Mouse (Mus musculus) forebrain, embryonic 15.5 days (tissue): ENCODE measurements at regions not wholly inside any gene's neighbourhood (a gene's known extent, or its start where the extent isn't known, plus 50 kb on each side); places are given as distances from the start of the nearest gene placed in this dataset.
"Not testable (repeated sequence)": the region's sequence is repeated elsewhere in the genome, so short reads cannot be mapped to it uniquely, and the experiment has no call there.

Experiments
- ATAC-seq: fragments of 200-750 bp; cut with Nextera tagmentation; replicated peaks from 2 replicates; pipeline ENCODE4 v1.8.0; 2017; ENCODE audit warnings: mild to moderate bottlenecking, moderate TSS enrichment, moderate library complexity
- H3K27ac ChIP-seq: fragments of 300-500 bp; sonication (generic); replicated peaks from 2 replicates; pipeline ENCODE4 v1.5.1; 2015; ENCODE audit warnings: mild to moderate bottlenecking, inconsistent platforms
- H3K27me3 ChIP-seq: fragments of 300-500 bp; sonication (generic); 2 replicates; pipeline ENCODE4 v1.6.1; 2015; ENCODE audit warnings: inconsistent platforms
- H3K36me3 ChIP-seq: fragments of 300-500 bp; sonication (generic); 2 replicates; pipeline ENCODE4 v1.6.1; 2015; ENCODE audit warnings: mild to moderate bottlenecking, inconsistent platforms
- H3K4me1 ChIP-seq: fragments of 300-500 bp; sonication (generic); 2 replicates; pipeline ENCODE4 v1.6.1; 2015; ENCODE audit warnings: inconsistent platforms
- H3K4me2 ChIP-seq: fragments of 300-500 bp; sonication (generic); replicated peaks from 2 replicates; pipeline ENCODE4 v1.6.1; 2015; ENCODE audit warnings: mild to moderate bottlenecking, inconsistent platforms
- H3K4me3 ChIP-seq: fragments of 300-500 bp; sonication (generic); 2 replicates; pipeline ENCODE4 v1.5.1; 2015; ENCODE audit warnings: mild to moderate bottlenecking, inconsistent platforms
- H3K9ac ChIP-seq: fragments of 300-500 bp; sonication (generic); replicated peaks from 2 replicates; pipeline ENCODE4 v1.6.1; 2015; ENCODE audit warnings: mild to moderate bottlenecking, inconsistent platforms
- H3K9me3 ChIP-seq: fragments of 300-500 bp; sonication (generic); 2 replicates; pipeline ENCODE4 v1.6.1; 2016; ENCODE audit warnings: inconsistent platforms
- WGBS: fragments of 180-500 bp; shearing (Covaris S2); methylation state at CpG from one replicate; pipeline ENCODE4 v1.1.7; 2015; ENCODE audit warnings: mixed read lengths; 5-methylcytosine and 5-hydroxymethylcytosine counted together

DNA sequence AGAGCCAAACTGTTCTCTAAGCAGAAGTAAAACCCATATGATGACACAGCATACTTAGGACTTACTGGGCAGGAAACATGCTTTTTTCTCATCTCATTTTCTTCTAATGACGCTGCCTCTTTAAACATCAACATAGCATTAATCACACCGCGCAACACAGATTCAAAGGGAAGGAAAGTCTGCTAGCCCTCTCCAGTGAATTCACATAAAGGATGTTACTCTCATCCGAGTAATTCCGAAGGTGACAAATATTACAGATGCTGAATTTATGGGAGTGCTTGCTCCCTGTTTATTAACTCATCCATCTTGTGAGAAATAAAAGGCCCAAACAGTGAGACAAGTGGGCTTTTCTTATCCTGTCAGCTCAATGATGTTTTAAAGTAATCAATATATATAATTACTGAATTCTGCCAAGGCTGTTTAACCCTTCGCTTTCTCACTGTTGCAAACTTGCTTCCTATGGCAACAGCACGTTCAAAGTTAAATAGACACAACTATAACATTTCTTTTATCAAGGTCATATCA is 1663.9 kb downstream of the Efna5 start:
- Histone ChIP-seq H3K9ac (no peak overlapping the region), H3K4me2 (no peak overlapping the region), H3K36me3 (no peaks in the 10 kb centered on the region), H3K4me3 (no peak overlapping the region), H3K9me3 (no peaks in the 10 kb centered on the region), H3K27me3 (no peaks in the 10 kb centered on the region), H3K27ac (no peak overlapping the region), H3K4me1 (no peaks in the 10 kb centered on the region)
- WGBS, result 71% methylated on average over 7 of the region's 7 CpGs
- no peak for ATAC-seq

DNA sequence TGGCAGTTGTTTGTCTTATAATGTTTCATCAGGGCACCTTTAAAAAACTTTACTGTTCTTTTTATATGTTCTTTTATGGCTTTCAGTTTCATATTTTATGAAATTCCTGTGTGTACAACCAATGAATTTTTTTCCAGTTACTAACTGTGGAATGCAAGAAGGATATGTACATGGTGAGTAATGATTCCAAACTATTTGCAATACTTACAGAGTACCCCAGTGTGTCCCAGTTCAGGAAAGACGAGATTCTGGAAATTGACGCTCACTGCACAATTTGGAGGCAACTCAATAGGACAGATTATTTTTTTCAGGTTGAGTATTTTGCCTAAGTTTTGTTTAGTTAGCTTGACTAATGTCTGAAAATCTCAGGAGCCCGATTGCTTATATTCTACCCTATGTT is 1676.8 kb downstream of the Efna5 start:
- Histone ChIP-seq H3K27ac (no peak overlapping the region), H3K9me3 (no peaks in the 10 kb centered on the region), H3K9ac (no peak overlapping the region), H3K4me1 (no peaks in the 10 kb centered on the region), H3K36me3 (no peaks in the 10 kb centered on the region), H3K27me3 (no peaks in the 10 kb centered on the region), H3K4me3 (no peak overlapping the region), H3K4me2 (no peak overlapping the region)
- 92% methylated on average over 3 of the region's 3 CpGs for WGBS
- ATAC-seq, result no peak

DNA sequence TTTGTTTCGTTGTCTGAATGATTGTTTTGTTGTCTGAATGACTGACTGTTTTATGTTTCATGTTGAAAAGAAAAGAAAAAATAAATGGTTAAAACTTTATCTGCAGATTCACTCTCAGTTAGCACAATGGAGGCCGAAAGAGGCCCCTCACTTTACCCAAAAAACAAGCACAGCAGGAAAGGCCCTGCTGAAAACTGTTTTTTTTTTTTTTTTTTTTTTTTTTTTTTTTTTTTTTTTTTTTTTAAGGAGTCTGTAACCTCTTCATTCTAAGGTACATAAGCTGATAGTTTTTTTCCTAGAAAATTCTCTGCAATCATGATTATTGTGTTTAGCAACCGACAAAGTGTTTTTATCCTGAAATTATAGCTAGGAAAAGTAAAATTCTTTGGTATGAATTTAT is 1693.2 kb downstream of the Efna5 start:
- H3K4me1 ChIP-seq, H3K36me3 ChIP-seq, H3K27ac ChIP-seq, H3K9me3 ChIP-seq, H3K4me3 ChIP-seq, H3K9ac ChIP-seq, H3K27me3 ChIP-seq, ATAC-seq, H3K4me2 ChIP-seq: not testable (repeated sequence)
- WGBS, result 75% methylated on average over 3 of the region's 3 CpGs

DNA sequence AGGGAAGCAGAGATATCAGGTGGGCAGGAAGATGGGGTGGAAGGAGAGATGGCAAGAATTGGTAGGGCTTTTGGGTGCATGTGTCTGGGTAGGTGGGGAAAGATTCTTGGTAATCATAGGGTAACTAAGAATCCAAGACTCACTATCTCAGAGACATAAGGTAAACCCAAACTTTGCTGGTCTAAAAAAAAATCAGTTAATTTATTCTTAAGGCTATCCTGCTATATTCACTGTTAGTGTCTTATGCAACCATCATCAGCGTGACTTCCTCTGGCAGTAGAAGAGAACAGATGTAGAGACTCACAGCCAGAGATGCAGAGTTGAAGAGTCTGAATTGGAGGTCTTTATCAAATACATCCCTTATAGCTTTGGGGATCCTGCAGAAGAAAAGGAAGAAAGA is 1704.5 kb downstream of the Efna5 start:
- H3K9me3 ChIP-seq, result no peaks in the 10 kb centered on the region
- H3K27ac ChIP-seq, result no peak overlapping the region
- no peaks in the 10 kb centered on the region for H3K4me1 ChIP-seq
- WGBS, result 79% methylated on average over 1 of the region's 1 CpGs
- no peaks in the 10 kb centered on the region for H3K36me3 ChIP-seq
- no peak overlapping the region for H3K4me2 ChIP-seq
- H3K4me3 ChIP-seq, result no peak overlapping the region
- no peak for ATAC-seq
- no peaks in the 10 kb centered on the region for H3K27me3 ChIP-seq
- H3K9ac ChIP-seq, result no peak overlapping the region

DNA sequence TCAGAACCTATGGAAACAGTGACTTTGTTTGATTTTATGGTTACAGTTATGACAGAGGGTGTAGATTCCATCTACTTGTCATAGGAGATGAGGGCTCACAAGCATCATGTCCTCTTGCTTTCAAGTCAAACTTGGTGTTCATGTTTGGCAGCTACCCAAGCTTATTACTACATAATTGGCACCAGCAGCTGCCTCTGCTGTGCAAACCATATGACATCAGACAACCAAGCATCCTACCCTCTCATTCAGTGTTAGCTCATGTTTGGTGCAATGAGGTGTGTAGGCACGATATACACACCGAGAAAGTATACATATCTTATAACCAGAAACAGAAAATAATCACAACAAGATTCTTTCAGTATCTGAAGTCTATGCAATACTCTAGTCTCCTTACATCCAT is 1721.7 kb downstream of the Efna5 start:
- Histone ChIP-seq H3K4me3 (no peak overlapping the region), H3K27me3 (no peaks in the 10 kb centered on the region), H3K4me2 (no peak overlapping the region), H3K9me3 (no peaks in the 10 kb centered on the region), H3K4me1 (no peaks in the 10 kb centered on the region), H3K36me3 (no peaks in the 10 kb centered on the region), H3K9ac (no peak overlapping the region), H3K27ac (no peak overlapping the region)
- ATAC-seq, result no peak
- 63% methylated on average over 2 of the region's 2 CpGs for WGBS

DNA sequence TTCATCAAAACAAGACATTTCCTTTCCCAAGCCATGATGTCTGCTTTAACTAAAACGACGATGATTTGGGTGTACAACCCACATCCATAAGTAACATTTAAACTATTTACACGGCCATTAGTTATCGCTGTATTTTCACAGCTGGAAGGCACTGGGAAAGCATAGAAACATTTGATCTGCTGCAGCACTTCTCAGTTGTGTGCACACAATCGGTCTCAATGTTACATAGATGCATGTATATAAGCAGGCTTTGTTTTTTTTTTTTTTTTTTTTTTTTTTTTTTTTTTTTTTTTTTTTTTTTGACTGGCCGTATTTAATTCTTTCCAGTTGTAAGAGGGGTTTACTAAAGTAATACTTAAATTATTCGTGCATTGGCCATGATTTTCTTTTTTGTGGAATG is 1744.1 kb downstream of the Efna5 start:
- Histone ChIP-seq H3K9ac (no peak overlapping the region), H3K27ac (no peak overlapping the region), H3K27me3 (no peaks in the 10 kb centered on the region), H3K4me1 (no peaks in the 10 kb centered on the region), H3K36me3 (no peaks in the 10 kb centered on the region), H3K4me2 (no peak overlapping the region), H3K9me3 (no peaks in the 10 kb centered on the region), H3K4me3 (no peak overlapping the region)
- 83% methylated on average over 7 of the region's 7 CpGs for WGBS
- no peak for ATAC-seq

DNA sequence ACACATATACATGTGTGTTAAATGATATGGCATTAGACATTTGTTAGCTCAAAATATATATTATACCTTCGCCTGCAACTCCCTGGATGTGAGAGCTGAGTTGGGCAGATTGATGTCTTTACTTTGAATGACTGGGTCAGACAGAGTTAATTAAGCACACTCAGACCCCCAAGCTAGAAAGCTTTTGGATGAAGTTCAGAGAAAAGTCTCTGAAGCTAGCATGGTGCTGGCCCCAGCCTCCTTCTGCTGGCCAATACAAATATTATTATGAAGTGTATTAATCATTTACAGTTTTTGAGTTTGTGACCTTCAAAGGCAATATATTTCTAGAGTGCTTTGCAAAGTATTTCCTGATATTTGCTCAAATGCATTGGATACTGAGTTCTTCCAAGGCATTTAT is 1753.3 kb downstream of the Efna5 start:
- no peak for ATAC-seq
- H3K4me1 ChIP-seq, result no peaks in the 10 kb centered on the region
- no peak overlapping the region for H3K4me3 ChIP-seq
- H3K9ac ChIP-seq, result no peak overlapping the region
- 79% methylated on average over 1 of the region's 1 CpGs for WGBS
- no peaks in the 10 kb centered on the region for H3K9me3 ChIP-seq
- H3K27ac ChIP-seq, result no peak overlapping the region
- H3K36me3 ChIP-seq, result no peaks in the 10 kb centered on the region
- H3K27me3 ChIP-seq, result no peaks in the 10 kb centered on the region
- no peak overlapping the region for H3K4me2 ChIP-seq

DNA sequence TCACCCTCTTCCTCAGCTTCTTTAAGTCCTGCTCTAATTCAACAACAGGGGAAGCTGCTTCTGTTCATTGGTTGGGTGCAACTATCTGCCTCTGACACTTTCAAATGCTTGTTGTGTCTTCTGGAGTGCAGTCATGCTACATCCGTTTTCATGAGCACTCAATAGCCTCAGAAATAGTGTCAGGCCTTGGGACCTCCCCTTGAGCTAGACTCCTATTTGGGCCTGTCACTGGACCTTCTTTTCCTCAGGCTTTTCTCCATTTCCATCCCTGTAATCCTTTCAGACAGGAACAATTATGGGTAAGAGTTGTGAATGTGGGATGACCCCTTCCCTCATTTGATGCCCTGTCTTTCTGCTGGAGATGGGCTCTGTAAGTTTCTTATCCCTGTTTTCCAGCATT is 1774.8 kb downstream of the Efna5 start:
- Histone ChIP-seq H3K4me3 (no peak overlapping the region), H3K36me3 (no peaks in the 10 kb centered on the region), H3K4me1 (no peaks in the 10 kb centered on the region), H3K9me3 (no peaks in the 10 kb centered on the region), H3K9ac (no peak overlapping the region), H3K4me2 (no peak overlapping the region), H3K27ac (no peak overlapping the region), H3K27me3 (no peaks in the 10 kb centered on the region)
- no peak for ATAC-seq
- WGBS, result 77% methylated on average over 1 of the region's 1 CpGs

DNA sequence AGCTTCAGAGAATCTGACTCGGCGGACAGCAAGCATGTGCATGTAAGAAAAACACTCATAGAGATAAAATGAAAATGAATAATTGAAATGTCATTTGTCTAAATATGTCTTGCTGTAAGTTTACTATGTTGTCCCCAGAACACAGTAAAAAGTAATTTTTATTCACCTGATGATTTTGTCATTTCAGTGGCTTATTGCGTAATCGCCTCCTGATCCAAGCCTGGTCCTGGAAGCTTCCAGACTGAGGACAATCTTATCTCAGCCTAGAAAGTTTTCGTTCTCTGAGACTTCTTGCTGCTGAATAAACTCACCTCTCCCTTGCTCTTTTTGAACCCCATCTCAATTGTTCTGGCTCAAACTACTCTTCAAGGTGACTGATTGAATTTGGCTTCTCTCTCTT is 1820.7 kb downstream of the Efna5 start:
- Histone ChIP-seq H3K4me3 (no peak overlapping the region), H3K27ac (no peak overlapping the region), H3K9me3 (no peaks in the 10 kb centered on the region), H3K9ac (no peak overlapping the region), H3K4me1 (no peaks in the 10 kb centered on the region), H3K36me3 (no peaks in the 10 kb centered on the region), H3K4me2 (no peak overlapping the region), H3K27me3 (no peaks in the 10 kb centered on the region)
- no peak for ATAC-seq
- 93% methylated on average over 5 of the region's 5 CpGs for WGBS

DNA sequence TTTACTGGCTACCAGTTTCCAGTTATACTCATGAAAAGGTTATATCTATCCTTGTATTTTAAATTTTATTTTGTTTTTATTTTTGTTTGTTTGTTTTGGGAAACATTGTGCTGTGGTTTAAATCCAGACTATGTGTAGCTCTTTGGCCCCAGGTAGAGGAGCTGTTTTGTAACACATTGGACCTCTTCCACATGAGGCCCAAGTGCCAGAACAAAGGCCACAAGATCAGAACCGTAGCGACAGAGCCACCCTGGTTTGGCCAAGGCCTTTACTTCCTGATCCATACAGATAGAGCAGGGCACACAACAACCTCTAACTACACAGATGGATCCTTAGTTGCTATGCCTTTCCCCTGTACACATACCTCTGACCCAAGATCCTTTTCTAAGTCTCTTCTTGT is 1822.6 kb downstream of the Efna5 start:
- no peaks in the 10 kb centered on the region for H3K36me3 ChIP-seq
- ATAC-seq, result no peak
- 93% methylated on average over 2 of the region's 2 CpGs for WGBS
- H3K9ac ChIP-seq, result no peak overlapping the region
- H3K4me2 ChIP-seq, result no peak overlapping the region
- H3K9me3 ChIP-seq, result no peaks in the 10 kb centered on the region
- H3K27ac ChIP-seq, result no peak overlapping the region
- H3K27me3 ChIP-seq, result no peaks in the 10 kb centered on the region
- no peaks in the 10 kb centered on the region for H3K4me1 ChIP-seq
- H3K4me3 ChIP-seq, result no peak overlapping the region

DNA sequence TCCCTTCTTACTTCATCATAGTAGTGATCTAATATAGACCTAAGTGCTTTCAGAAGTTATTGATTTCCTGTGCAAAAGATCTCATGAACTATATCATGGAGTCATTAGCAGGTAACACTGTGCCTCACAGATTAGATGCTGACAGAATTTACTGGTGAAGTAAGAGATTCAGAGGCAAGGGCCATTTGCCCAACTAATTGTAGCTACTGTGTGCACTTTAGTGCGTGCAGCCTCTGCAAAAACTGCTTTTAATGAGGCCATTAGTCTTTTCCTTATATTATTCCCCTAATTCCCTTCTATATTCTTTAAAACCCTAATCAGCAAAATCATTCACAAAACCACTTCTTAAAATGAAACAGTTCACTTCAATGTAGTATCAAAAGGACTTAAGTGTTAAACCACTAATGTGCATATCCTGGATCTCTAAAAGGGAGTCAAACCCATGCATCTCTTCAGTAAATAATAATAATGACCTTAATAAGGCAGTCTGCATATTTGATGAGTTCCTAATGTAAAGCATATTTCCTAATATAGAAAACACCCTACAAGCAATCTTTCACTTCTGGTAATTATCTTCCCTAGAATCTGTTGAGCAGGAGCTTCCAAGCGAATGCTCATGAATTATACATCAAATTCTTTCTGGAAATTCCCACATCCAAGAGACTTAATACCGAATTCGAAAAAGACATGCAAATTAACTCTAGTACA is 1847.4 kb downstream of the Efna5 start:
- Histone ChIP-seq H3K4me1 (peaks cover 8% of the 10 kb centered on the region), H3K36me3 (no peaks in the 10 kb centered on the region), H3K9me3 (no peaks in the 10 kb centered on the region), H3K4me2 (no peak overlapping the region), H3K27ac (no peak overlapping the region), H3K4me3 (no peak overlapping the region), H3K27me3 (no peaks in the 10 kb centered on the region), H3K9ac (no peak overlapping the region)
- ATAC-seq, result peak; percentile 61
- 9% methylated on average over 4 of the region's 4 CpGs for WGBS

DNA sequence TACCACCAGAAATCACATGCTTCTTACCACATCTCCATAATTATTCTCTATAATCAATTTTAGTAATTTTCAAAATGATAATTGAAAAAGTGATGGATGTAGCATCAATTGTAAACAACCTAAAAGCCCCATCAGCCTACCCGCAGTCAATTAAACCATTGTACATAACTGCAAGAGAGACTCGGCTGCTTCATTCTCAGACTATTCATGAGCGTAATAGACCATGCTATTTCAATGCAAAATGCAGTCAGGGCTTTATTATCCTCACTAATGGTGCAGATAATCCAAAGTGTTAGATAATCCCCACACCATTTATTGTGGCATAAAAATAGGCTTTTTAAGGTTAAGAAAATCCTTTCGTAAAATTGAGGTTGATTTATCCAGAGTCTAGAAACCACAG is 1862.5 kb downstream of the Efna5 start:
- H3K4me1 ChIP-seq, result no peaks in the 10 kb centered on the region; the same call in 1 of the 2 replicates
- ATAC-seq, result peak; percentile 60; the same call in 1 of the 2 replicates
- no peak overlapping the region for H3K4me2 ChIP-seq
- no peak overlapping the region for H3K9ac ChIP-seq
- 30% methylated on average over 4 of the region's 4 CpGs for WGBS
- no peaks in the 10 kb centered on the region for H3K36me3 ChIP-seq
- no peak overlapping the region for H3K27ac ChIP-seq
- no peaks in the 10 kb centered on the region for H3K9me3 ChIP-seq
- no peak overlapping the region for H3K4me3 ChIP-seq
- H3K27me3 ChIP-seq, result no peaks in the 10 kb centered on the region
